Mouse (Mus musculus): ENCODE measurements around the gene Arpc4. TPM values are rescaled to one million over a fixed set of nuclear protein-coding genes. Genes with fewer than 3 reads are reported as not detected.

Gene Arpc4
- polyA plus RNA-seq, 1 experiment from 2014 or later = 392 TPM

- Histone ChIP-seq H3K27me3 (no peaks in the 10 kb centered on the region), H3K27ac (no peak overlapping the region), H3K4me1 (no peaks in the 10 kb centered on the region), H3K4me3 (no peak overlapping the region), H3K4me2 (no peak overlapping the region), H3K9ac (no peak overlapping the region), H3K9me3 (no peaks in the 10 kb centered on the region), H3K36me3 (peaks cover 59% of the 10 kb centered on the region)
- ATAC-seq (ENCODE audit: insufficient number of reproducible peaks, low FRiP score, low TSS enrichment, low read depth) = no peak
- 97% methylated on average over 1 of the region's 1 CpGs for WGBS
These were observed 10.3 kb upstream of the Arpc4 start for GRCm38 (mm10) chr6:113367574-113367973.

- H3K27me3 ChIP-seq = no peaks in the 10 kb centered on the region
- no peaks in the 10 kb centered on the region for H3K9me3 ChIP-seq
- no peak overlapping the region for H3K4me3 ChIP-seq
- no peak overlapping the region for H3K9ac ChIP-seq
- WGBS = 77% methylated on average over 7 of the region's 7 CpGs
- peaks cover 63% of the 10 kb centered on the region for H3K36me3 ChIP-seq
- no peak overlapping the region for H3K27ac ChIP-seq
- H3K4me2 ChIP-seq = no peak overlapping the region
- no peaks in the 10 kb centered on the region for H3K4me1 ChIP-seq
- ATAC-seq (ENCODE audit: insufficient number of reproducible peaks, low FRiP score, low TSS enrichment, low read depth) = no peak
These were observed 9.8 kb upstream of the Arpc4 start for GRCm38 (mm10) chr6:113368124-113368523.

GRCm38 (mm10) chr6:113368577-113368976 lies 9.3 kb upstream of the Arpc4 start:
- no peak overlapping the region for H3K27ac ChIP-seq
- no peak overlapping the region for H3K4me3 ChIP-seq
- H3K4me1 ChIP-seq = no peaks in the 10 kb centered on the region
- peaks cover 68% of the 10 kb centered on the region for H3K36me3 ChIP-seq
- no peaks in the 10 kb centered on the region for H3K9me3 ChIP-seq
- H3K27me3 ChIP-seq = no peaks in the 10 kb centered on the region
- 82% methylated on average over 5 of the region's 5 CpGs for WGBS
- H3K4me2 ChIP-seq = no peak overlapping the region
- ATAC-seq (ENCODE audit: insufficient number of reproducible peaks, low FRiP score, low TSS enrichment, low read depth) = no peak
- no peak overlapping the region for H3K9ac ChIP-seq

DNA sequence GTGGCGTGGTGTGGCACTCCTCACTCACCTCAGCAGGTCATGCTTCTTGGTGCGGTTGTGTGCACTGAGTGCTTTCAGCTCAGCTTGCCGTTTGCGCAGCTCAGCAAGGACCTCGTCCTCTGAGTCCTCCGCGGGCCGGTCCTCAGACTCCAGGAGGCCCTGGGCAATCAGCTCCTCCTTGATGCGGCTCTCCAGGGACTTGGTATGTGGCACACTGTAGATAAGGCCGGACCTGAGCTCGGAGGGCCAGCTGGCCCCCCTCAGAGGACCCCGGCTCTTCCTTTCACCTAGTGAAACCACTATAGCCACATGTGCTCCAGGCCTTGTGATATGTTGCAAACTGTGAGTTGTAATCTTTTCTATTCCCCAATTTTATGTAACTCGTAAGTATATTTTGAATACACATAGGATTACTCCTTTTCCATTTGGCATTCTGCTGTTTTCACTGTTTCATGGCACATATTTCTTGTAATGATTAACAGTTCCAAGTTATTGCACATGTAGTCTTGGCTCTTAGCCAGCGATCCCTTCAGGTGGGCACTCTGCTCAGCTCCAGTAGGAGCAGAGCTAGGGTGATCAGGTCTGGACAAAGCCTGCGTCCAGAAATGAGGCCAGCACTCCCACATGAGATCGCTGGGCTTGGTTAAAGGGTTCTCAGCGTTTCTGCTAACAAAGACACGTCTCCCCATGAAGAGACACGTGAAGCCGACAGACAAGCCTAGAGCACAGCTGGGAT lies 7.6 kb upstream of the Arpc4 start:
- peaks cover 84% of the 10 kb centered on the region for H3K36me3 ChIP-seq
- no peak for ATAC-seq (ENCODE audit: insufficient number of reproducible peaks, low FRiP score, low TSS enrichment, low read depth)
- H3K27ac ChIP-seq = no peak overlapping the region
- H3K4me1 ChIP-seq = no peaks in the 10 kb centered on the region
- H3K4me2 ChIP-seq = no peak overlapping the region
- no peaks in the 10 kb centered on the region for H3K27me3 ChIP-seq
- no peak overlapping the region for H3K9ac ChIP-seq
- WGBS = 93% methylated on average over 20 of the region's 20 CpGs
- no peaks in the 10 kb centered on the region for H3K9me3 ChIP-seq
- no peak overlapping the region for H3K4me3 ChIP-seq

DNA sequence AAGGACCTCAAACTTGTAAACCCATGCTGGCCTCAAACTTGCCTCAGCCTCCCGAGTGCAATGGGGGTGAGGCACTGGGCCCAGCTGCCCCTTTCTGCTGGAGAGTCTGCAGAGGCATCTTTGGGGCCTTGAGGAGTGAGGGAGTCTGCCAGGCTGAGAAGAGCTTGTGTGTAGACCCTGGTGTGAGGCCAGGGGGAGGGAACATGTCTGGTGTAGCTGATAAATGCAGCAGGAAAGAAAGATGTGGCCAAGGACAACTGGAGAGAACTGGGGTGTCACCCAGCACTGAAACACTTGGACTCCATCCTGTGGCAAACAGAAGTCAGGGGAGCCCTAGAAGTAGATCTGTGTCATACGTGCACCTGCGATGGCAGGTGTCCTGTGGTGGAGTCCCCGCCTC lies 4.4 kb upstream of the Arpc4 start:
- H3K4me3 ChIP-seq = no peak overlapping the region
- H3K9ac ChIP-seq = no peak overlapping the region
- no peak overlapping the region for H3K4me2 ChIP-seq
- H3K4me1 ChIP-seq = peaks cover 5% of the 10 kb centered on the region; the same call in 1 of the 2 replicates
- no peaks in the 10 kb centered on the region for H3K9me3 ChIP-seq
- ATAC-seq (ENCODE audit: insufficient number of reproducible peaks, low FRiP score, low TSS enrichment, low read depth) = no peak
- no peaks in the 10 kb centered on the region for H3K27me3 ChIP-seq
- no peak overlapping the region for H3K27ac ChIP-seq
- H3K36me3 ChIP-seq = peaks cover 74% of the 10 kb centered on the region
- 93% methylated on average over 4 of the region's 4 CpGs for WGBS

DNA sequence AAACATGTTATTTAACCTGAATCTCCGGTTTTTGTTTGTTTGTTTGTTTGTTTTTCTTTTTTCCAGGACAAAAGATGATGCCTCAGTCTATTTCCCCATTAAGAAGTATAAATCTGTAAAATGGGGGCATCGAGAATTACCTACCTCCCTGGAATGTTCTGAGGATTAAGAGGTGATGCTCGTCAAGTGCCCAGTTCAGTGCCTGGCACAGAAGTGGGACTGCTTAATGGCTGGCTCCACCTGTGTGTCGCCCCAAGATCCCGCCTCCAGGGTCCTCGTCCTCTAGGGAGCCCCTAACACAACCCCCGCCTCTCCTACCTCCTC lies 781 bp upstream of the Arpc4 start:
- 8% methylated on average over 7 of the region's 7 CpGs for WGBS
- H3K9me3 ChIP-seq = no peaks in the 10 kb centered on the region
- peak overlapping the region; percentile 100 for H3K4me3 ChIP-seq
- peak overlapping the region; percentile 78 for H3K9ac ChIP-seq
- H3K27ac ChIP-seq = peak overlapping the region; percentile 95
- H3K36me3 ChIP-seq = peaks cover 56% of the 10 kb centered on the region
- peak overlapping the region; percentile 77 for H3K4me2 ChIP-seq
- ATAC-seq (ENCODE audit: insufficient number of reproducible peaks, low FRiP score, low TSS enrichment, low read depth) = no peak
- H3K27me3 ChIP-seq = no peaks in the 10 kb centered on the region
- peaks cover 14% of the 10 kb centered on the region for H3K4me1 ChIP-seq

DNA sequence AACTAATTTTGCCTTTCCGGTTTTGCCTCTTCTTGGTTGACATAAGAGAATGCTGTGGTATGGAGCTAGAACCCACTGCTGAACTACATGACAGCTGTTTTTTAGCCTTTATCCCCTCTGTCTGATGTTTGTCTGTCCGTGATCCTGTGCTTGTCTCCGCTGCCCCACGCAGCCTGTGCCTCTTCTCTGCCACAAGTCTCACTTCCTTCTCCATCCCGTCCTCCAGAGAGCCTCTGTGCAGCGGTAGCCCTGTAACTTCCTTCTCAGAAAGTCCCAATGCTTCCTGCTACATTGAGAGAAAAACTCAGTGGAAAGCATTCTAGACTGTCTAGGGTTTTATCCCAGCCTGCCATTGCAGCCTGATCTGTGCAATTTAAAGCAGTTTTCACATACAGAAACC lies 1.3 kb downstream of the Arpc4 start:
- Histone ChIP-seq H3K4me3 (peak overlapping the region; percentile 100), H3K27ac (no peak overlapping the region), H3K27me3 (no peaks in the 10 kb centered on the region), H3K9ac (0 out of 2 replicates have a peak overlapping the region, but pooled peaks have one; percentile 78), H3K4me2 (peak overlapping the region; percentile 77), H3K36me3 (peaks cover 58% of the 10 kb centered on the region), H3K9me3 (no peaks in the 10 kb centered on the region), H3K4me1 (peaks cover 14% of the 10 kb centered on the region)
- ATAC-seq (ENCODE audit: insufficient number of reproducible peaks, low FRiP score, low TSS enrichment, low read depth) = no peak
- 81% methylated on average over 6 of the region's 6 CpGs for WGBS

DNA sequence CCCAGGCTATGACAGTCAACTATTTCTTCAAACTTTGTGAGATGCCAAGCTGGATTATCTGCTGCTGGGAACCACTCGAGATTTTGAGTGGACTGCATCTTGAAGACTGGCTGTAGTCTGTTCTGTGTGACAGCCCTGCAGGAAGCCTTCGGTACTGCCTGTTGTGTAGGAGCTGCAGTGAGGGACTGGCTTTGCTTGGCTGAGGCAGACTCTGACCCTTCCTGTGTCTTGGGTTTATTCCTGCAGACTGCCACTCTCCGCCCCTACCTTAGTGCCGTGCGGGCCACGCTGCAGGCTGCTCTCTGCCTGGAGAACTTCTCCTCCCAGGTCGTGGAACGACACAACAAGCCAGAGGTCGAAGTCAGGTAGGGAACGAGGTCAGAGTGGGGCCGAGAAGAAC lies 2.6 kb downstream of the Arpc4 start:
- Histone ChIP-seq H3K9me3 (no peaks in the 10 kb centered on the region), H3K36me3 (peaks cover 59% of the 10 kb centered on the region), H3K27ac (no peak overlapping the region), H3K27me3 (no peaks in the 10 kb centered on the region), H3K4me2 (no peak overlapping the region), H3K9ac (no peak overlapping the region), H3K4me3 (no peak overlapping the region), H3K4me1 (peaks cover 14% of the 10 kb centered on the region)
- WGBS = 90% methylated on average over 11 of the region's 11 CpGs
- ATAC-seq (ENCODE audit: insufficient number of reproducible peaks, low FRiP score, low TSS enrichment, low read depth) = no peak

GRCm38 (mm10) chr6:113384351-113384927 lies 6.5 kb downstream of the Arpc4 start:
- no peak overlapping the region for H3K4me3 ChIP-seq
- H3K27ac ChIP-seq = no peak overlapping the region
- H3K27me3 ChIP-seq = no peaks in the 10 kb centered on the region
- peaks cover 89% of the 10 kb centered on the region for H3K36me3 ChIP-seq
- 88% methylated on average over 8 of the region's 8 CpGs for WGBS
- H3K4me1 ChIP-seq = peaks cover 3% of the 10 kb centered on the region; the same call in 1 of the 2 replicates
- no peak overlapping the region for H3K4me2 ChIP-seq
- H3K9ac ChIP-seq = no peak overlapping the region
- ATAC-seq (ENCODE audit: insufficient number of reproducible peaks, low FRiP score, low TSS enrichment, low read depth) = no peak
- no peaks in the 10 kb centered on the region for H3K9me3 ChIP-seq

GRCm38 (mm10) chr6:113385160-113385714 lies 7.3 kb downstream of the Arpc4 start:
- H3K4me1 ChIP-seq = peaks cover 6% of the 10 kb centered on the region; the same call in 1 of the 2 replicates
- peaks cover 97% of the 10 kb centered on the region for H3K36me3 ChIP-seq
- no peak overlapping the region for H3K4me2 ChIP-seq
- no peak overlapping the region for H3K27ac ChIP-seq
- H3K27me3 ChIP-seq = no peaks in the 10 kb centered on the region
- WGBS = 89% methylated on average over 11 of the region's 11 CpGs
- ATAC-seq (ENCODE audit: insufficient number of reproducible peaks, low FRiP score, low TSS enrichment, low read depth) = no peak
- H3K9me3 ChIP-seq = no peaks in the 10 kb centered on the region
- H3K4me3 ChIP-seq = no peak overlapping the region
- H3K9ac ChIP-seq = no peak overlapping the region

- no peak overlapping the region for H3K4me3 ChIP-seq
- peaks cover 6% of the 10 kb centered on the region; the same call in 1 of the 2 replicates for H3K4me1 ChIP-seq
- no peak overlapping the region for H3K4me2 ChIP-seq
- peak; percentile 36; the same call in 1 of the 2 replicates for ATAC-seq (ENCODE audit: insufficient number of reproducible peaks, low FRiP score, low TSS enrichment, low read depth)
- 62% methylated on average over 3 of the region's 3 CpGs for WGBS
- no peak overlapping the region for H3K27ac ChIP-seq
- H3K36me3 ChIP-seq = peaks cover 97% of the 10 kb centered on the region
- H3K9ac ChIP-seq = no peak overlapping the region
- H3K27me3 ChIP-seq = peaks cover 3% of the 10 kb centered on the region; the same call in 1 of the 2 replicates
- H3K9me3 ChIP-seq = no peaks in the 10 kb centered on the region
These were observed 8.1 kb downstream of the Arpc4 start for GRCm38 (mm10) chr6:113386025-113386424.

DNA sequence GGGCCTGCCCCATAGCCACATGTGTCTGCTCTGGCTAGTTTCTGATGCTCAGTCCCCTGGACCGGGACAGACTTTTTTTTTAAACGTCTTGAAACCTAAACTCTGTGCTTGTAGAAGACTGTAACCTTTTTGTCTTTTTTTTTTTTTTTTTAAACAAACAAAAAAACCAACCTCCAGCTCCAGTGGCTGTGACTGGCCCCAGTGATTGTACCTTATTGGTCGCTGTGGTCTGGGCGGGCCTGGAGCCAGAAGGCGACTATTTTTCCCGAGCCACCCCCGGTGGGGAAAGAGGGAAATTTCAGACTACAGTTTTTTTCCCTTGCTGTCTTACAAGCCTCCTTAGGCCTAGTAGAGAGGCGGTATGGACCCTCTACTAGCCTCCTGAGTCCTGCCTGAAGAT lies 11.0 kb downstream of the Arpc4 start, which contains the start of gene Ttll3:
Gene Ttll3, plus strand, starts transcription at position 301 of the 400 bp plus-strand sequence.
- no peak within 1 kb of the TSS for H3K9ac ChIP-seq
- H3K9me3 ChIP-seq = no peaks in the 10 kb centered on the region
- peaks cover 71% of the 10 kb centered on the region for H3K36me3 ChIP-seq
- no peak for ATAC-seq (ENCODE audit: insufficient number of reproducible peaks, low FRiP score, low TSS enrichment, low read depth)
- H3K4me1 ChIP-seq = peaks cover 24% of the 10 kb centered on the region
- H3K27me3 ChIP-seq = peaks cover 3% of the 10 kb centered on the region; the same call in 1 of the 2 replicates
- WGBS = 69% methylated on average over 8 of the region's 8 CpGs
- no peak within 1 kb of the TSS for H3K4me3 ChIP-seq
- H3K27ac ChIP-seq = peak within 1 kb of the TSS; percentile 22; the same call in 1 of the 2 replicates
- H3K4me2 ChIP-seq = no peak within 1 kb of the TSS

All from limb, embryonic 15.5 days (tissue).